Mouse (Mus musculus): ENCODE results near the gene Sorbs2.
A peak's percentile ranks its signal among the peaks of the same experiment; 100 is the strongest.

Sorbs2 gene

GRCm38 (mm10) chr8:45677854-45678241, 170.3 kb downstream of the Sorbs2 start:
- no peak for DNase-seq (ENCODE audit: low spot score)

GRCm38 (mm10) chr8:45681171-45681570, 173.6 kb downstream of the Sorbs2 start:
- peak; percentile 45 for DNase-seq (ENCODE audit: low spot score)

- no peak for DNase-seq (ENCODE audit: low spot score)
Measured at GRCm38 (mm10) chr8:45682845-45683383, 175.3 kb downstream of the Sorbs2 start.

- no peak for DNase-seq (ENCODE audit: low spot score)
Measured at GRCm38 (mm10) chr8:45687942-45688695, 180.5 kb downstream of the Sorbs2 start.

GRCm38 (mm10) chr8:45689611-45690207, 182.1 kb downstream of the Sorbs2 start:
- peak; percentile 48 for DNase-seq (ENCODE audit: low spot score)

- no peak for DNase-seq (ENCODE audit: low spot score)
Measured at GRCm38 (mm10) chr8:45700100-45700499, 192.5 kb downstream of the Sorbs2 start.

- no peak for DNase-seq (ENCODE audit: low spot score)
Measured at GRCm38 (mm10) chr8:45703700-45704101, 196.1 kb downstream of the Sorbs2 start.

- no peak for DNase-seq (ENCODE audit: low spot score)
Measured at GRCm38 (mm10) chr8:45709098-45709497, 201.5 kb downstream of the Sorbs2 start.

GRCm38 (mm10) chr8:45709734-45710133, 202.1 kb downstream of the Sorbs2 start:
- peak; percentile 45 for DNase-seq (ENCODE audit: low spot score)

GRCm38 (mm10) chr8:45712610-45713009, 205.0 kb downstream of the Sorbs2 start:
- DNase-seq (ENCODE audit: low spot score) = no peak

GRCm38 (mm10) chr8:45714806-45715205, 207.2 kb downstream of the Sorbs2 start:
- no peak for DNase-seq (ENCODE audit: low spot score)

- no peak for DNase-seq (ENCODE audit: low spot score)
Measured at GRCm38 (mm10) chr8:45715330-45716027, 207.9 kb downstream of the Sorbs2 start.

GRCm38 (mm10) chr8:45719776-45720175, 212.2 kb downstream of the Sorbs2 start:
- no peak for DNase-seq (ENCODE audit: low spot score)

GRCm38 (mm10) chr8:45724204-45724603, 216.6 kb downstream of the Sorbs2 start:
- no peak for DNase-seq (ENCODE audit: low spot score)

GRCm38 (mm10) chr8:45725321-45725720, 217.7 kb downstream of the Sorbs2 start:
- DNase-seq (ENCODE audit: low spot score) = peak; percentile 8

GRCm38 (mm10) chr8:45729850-45730382, 222.3 kb downstream of the Sorbs2 start:
- no peak for DNase-seq (ENCODE audit: low spot score)

GRCm38 (mm10) chr8:45730795-45731194, 223.2 kb downstream of the Sorbs2 start:
- no peak for DNase-seq (ENCODE audit: low spot score)

- DNase-seq (ENCODE audit: low spot score) = no peak
Measured at GRCm38 (mm10) chr8:45734071-45734470, 226.5 kb downstream of the Sorbs2 start.

GRCm38 (mm10) chr8:45737266-45737665, 229.7 kb downstream of the Sorbs2 start:
- no peak for DNase-seq (ENCODE audit: low spot score)

GRCm38 (mm10) chr8:45743326-45743725, 235.7 kb downstream of the Sorbs2 start:
- DNase-seq (ENCODE audit: low spot score) = no peak

GRCm38 (mm10) chr8:45743739-45744138, 236.2 kb downstream of the Sorbs2 start:
- DNase-seq (ENCODE audit: low spot score) = no peak
